Mouse (Mus musculus) frontal cortex, postnatal 10 days (tissue): ENCODE data around the gene Phtf1.
A peak's percentile ranks its signal among the peaks of the same experiment; 100 is the strongest.

ENCODE experiments used
- DNase-seq, 2 experiments: peaks; one replicate each; pipeline ENCODE4 v3.0.0; 2022; ENCODE audit warnings: low spot score in 2 of 2, mixed read lengths in 1 of 2

The Phtf1 gene

DNA sequence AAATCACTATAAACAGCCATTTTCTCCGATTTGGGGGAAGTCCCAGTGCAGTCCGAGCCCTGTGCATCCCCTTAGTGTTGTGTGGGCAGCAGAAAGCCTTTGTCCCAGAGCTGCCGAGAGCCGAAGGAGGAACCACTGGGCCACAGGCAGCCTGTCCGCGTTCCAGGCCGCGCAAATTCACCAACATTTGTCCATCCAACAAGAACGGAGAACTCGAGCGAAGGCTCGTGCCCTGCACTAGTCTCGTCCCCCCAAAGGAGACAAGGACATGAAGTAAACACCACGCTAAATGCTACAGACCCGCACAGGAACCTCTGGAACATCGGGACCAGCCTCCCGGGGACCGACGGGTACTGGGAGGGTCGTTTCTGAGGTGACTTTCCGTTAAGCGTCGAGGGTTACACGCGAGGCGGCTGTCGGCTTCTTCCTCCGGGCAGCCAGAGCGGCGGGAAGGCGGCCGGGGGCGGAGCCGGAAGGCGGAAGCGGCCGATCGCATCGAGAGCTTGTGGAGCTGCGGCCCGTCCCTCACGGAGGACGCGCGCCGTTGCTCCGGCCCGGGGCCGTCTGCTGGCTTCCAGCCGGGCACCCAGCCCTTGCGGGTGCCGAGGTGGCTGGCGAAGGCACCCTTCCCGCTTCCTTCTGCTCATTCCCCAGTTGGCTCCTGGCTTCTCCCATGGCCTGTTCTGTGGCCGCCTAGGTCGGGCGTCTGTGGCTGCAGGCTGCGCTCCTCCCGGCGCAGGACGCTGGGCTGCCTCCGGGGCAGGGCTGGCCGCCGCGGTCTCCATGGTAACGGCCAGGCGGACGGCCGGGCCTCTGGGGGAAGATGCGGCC is at the start of gene Phtf1:
Gene Phtf1, plus strand, starts transcription at position 250 of the 831 bp plus-strand sequence.
- peak; percentile 75 to 84 for DNase-seq

DNA sequence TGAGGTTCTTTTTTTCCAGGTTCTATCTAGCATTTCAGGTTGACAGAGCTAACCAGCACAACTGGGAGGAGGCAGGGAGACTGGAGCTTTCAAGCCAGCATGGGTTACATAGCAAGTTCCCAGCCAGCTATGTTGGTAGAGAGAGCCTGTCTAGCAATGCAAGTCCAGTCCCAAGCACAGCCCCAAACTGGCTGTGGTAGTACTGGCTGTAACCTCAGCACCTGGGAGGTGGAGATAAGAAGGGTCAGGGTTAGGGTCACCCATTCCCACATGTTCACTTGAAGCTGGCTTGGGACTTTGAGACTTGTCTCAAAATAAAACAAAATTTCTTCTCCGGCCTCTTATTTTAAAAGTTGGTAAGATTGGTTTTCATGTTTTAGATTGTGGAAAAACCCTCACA is 47.8 kb upstream of the Phtf1 start:
- DNase-seq, result no peak

DNA sequence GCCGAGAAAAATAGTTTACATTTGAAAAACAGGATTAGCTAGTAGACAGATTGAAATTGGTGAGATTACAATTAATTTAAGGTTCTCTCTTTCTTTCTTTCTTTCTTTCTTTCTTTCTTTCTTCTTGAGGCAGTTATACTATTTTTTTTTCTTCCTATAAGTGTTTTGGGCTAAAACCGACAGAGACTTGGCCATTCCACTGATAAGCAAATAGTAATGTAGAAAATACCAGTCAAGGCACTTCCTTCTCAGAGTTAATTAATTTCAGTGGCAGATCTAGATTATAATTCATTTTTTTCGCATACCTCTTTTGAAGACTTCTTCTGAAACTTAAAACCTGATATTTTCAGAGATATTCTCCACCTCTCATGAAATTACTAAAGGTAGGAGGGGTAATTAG is 42.6 kb upstream of the Phtf1 start:
- DNase-seq, result no peak

DNA sequence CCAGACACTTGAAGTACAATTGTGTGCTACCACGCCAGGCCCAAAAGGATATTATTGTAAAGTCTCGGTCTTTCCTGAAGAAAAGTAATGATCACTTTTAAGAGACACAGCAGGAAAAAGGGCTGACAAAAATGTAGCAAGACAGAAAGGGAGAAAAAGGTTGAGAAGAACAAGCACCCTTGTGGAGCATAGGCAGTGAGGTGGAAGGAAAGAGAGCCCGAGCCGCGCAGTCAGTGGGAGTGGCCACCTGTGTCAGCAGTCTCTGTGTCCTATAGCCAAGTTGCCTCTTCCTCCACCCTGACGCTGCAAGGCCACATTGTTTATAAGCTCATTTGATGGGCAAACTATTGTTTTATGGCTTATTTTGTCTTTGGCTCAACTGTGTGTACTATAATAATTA is 40.4 kb upstream of the Phtf1 start:
- DNase-seq, result no peak

DNA sequence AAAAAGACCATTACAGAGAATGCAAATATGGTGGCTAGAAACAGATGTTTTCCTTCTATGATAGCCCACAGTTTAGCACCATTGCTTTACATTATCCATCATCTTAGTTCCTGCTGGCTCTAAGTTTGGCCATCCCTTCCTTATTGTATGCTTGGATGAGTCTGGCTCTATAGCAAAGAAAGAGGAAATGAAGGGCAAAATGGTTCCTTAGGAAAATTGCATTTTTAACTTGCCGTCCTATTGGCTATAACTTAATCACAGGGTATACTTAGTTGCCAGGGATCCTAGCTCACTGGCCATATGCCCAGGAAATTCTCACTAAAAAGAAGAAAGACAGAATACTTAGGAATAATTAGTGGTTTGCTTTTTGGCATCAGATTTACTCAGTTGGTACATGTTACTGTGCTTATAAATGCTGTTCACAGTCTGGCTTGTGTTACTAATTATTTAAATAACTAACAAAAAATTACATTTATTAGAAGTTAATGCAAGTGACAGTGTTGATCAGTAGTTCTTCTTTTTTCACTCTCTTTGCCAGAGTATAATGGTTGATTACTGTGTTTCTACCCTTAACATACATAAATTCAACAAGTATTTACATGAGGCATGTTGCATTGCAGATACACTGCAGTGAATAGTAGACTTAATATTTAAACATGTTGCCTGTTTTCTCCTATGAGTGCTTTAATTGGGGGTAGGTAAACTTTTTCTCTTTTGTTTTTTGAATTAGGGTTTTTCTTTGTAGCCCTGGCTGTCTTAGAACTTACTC is 22.9 kb upstream of the Phtf1 start:
- peak in 1 of 2 experiments; percentile 37 for DNase-seq

DNA sequence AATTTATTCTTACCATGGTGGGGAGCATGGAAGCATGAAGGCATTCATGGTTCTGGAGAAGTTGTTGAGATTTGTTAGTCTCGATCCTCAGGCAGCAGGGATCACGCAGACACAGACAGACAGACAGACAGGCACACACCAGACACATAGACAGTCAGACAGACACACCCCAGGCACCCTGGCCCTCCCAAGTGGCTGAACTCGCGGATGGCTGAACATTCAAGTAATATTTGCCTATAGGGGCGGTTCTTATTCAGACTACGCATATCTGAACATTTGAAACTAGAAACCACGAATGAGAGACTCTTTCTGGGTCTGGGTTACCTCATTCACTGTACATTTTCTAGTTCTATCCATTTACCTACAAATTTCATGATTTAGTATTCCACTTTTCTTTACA is 19.2 kb upstream of the Phtf1 start:
- DNase-seq, result no peak

DNA sequence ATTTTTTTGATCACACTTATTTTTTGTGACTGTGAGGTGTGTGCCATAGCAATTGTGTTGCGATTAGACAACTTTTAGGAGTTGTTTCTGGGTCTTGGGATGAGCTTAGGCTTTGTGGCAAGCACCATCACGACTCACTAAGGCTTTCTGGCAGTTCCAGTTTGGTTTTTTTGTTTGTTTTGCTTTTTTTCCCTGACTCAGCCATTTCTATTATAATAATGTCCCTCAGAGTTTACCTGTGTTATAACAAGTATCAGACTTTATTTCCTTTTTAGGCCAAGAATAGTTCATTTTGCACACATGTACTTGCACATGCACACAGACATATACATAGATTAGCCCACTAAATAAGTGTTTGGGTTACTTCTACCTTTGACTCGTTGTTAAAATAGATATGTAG is 7.3 kb upstream of the Phtf1 start:
- DNase-seq, result no peak

DNA sequence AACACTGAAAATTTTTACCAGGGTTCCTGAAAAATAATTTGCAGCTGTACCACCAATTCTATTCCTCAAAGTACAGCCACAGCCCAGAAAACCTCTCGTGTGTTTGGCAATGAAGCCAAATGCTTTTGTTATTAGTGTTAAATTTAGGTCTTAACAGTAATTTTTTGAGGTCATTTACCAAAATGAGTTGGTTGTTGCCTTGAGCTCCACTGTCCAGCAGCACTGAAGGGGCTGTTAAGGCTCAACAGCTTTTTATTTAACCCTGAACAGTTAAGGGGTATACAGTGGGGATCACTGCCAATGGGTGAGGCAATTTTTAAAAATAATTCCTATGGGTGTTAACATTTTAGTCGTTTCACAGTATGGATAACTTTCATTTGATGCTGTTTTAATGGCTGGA is 679 bp upstream of the Phtf1 start:
- DNase-seq, result no peak

DNA sequence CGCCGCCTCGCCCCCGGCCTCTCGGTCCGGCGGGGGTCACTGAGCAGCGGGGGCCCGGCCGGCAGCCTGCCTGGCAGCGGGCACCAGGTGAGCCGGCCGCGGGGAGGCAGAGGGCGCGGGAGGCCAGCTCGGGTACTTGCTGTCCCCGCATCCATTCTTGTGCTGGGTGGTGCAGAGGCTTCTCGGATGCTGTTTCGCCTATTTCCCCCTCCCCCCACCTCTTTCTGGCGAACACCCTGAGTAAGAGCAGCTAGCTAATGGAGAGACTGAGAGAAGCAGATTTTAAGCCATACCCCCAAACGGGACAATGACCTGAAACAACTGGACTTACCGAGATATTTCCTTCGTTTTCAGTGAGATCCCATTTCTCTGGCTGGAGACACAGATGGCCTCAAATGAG is 791 bp downstream of the Phtf1 start:
- peak in 1 of 2 experiments; percentile 64 for DNase-seq

DNA sequence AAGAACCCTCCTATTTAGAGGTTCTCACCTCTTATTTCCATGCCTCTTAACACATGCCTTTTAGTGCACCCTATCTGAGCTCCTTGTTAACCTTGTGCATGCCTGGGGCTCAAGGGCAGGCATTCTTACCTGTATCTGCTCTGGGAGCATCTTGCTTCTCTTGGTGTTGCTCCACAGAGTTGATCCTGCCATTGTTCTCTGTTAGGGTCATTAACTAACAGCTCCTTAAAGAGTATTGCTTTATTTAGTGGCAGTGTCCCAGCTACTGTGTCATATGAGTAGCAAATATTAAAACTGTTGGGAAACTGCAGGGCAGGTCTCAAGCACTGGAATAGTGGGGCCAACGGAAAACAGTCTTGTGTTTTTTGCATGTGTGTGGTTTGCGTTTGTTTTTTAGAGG is 3.2 kb downstream of the Phtf1 start:
- no peak for DNase-seq

DNA sequence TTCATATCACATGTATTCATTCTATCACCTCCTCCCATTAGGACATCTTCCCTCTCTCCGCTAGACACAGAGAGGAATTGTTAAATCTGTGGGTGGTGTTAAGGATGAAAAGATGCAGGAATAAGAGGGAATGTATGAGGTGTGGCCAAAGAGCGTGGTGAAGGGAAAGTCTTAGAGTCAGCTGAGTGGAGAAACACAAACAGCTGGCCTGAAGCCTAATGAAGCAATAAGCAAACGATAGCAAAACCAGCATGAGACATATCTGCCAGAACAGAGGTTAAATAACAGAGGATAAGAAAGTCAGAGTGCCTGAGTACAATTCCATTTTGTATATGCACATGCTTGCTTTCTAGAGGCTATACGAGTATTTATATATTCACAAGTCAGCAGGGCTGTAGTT is 16.6 kb downstream of the Phtf1 start:
- DNase-seq, result no peak

DNA sequence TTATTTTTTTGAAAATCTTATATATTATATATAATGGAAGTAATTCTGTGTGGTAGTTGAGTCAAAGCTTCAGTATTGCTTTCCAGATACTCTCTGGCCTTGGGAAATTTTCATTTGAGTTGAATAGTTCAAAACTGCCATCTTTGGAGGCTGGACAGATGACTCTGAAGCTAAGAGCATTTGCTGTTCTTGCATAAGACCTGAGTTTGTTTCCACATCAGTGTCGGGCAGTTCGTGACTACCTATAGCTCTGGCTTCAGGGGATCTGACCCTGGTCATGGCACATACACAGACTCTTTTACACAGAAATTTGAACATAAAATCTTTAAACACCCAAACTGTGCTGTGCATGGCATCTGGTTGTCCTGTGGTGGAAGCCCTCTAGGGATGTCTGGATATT is 17.3 kb downstream of the Phtf1 start:
- DNase-seq, result no peak

DNA sequence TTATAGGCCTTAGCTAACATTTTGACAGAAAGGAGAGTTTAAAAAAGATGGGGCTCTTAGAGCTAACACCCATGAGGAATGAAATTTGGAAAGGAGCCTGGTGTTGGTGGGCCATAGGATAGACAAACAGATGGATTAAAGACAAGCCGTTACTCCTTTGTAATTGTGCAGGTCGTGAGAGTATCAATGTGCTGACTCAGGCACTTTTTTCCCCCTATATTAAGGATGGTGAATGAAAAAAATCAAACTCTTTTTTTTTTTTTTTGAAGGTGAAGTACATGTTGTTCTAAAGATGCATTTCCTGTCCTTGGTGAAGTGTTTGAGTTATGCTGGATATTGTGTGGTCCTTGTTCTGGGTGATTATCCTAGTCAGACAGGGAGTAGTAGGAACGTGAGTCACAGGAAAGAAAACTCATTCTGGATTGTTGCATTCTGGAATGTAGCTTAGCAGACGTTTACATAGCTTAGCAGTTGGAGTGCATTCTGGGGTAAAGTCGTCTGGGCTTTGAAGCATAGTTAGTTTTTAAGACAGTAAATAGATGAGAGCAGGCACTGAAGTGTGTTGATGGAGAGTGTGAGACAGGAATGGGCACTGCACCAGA is 20.0 kb downstream of the Phtf1 start:
- DNase-seq, result no peak

DNA sequence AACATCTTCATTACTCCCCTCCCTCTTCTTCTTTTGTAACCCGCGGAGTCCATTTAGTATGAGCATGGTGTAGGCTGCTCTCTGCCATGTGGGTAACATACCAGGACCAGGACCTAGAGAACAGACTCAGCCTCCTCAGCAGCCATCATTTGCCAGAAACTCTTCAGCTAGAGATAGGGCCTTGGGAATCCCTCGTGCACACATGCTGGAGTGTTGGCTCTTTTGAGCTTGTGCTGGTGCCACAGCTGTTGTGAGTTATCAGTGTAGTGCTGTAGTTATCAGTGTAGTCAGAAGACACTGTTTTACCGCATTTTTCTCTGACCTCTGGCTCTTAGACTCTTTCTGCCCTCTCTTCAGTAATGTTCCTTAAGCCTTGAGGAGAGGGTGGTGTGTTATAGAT is 21.4 kb downstream of the Phtf1 start:
- no peak for DNase-seq

DNA sequence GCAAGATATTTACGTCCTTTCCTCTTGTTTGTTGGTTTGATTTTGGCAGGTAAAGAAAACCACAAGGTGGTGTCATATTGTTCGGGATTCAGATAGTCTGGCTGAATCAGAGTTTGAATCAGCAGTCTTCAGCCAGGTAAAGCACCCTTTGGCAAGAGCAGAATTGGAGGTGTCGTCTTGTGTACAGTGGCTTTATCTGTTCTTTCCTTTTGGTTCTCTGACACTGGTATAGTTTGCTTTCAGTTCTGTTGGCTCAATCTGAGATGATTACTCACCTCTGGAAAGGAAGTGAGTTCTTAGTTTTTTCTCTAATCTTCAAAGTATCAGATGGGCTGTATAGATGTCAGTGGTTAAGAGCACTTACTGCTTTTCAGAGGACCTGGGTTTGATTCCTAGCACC is 23.4 kb downstream of the Phtf1 start:
- DNase-seq, result no peak

DNA sequence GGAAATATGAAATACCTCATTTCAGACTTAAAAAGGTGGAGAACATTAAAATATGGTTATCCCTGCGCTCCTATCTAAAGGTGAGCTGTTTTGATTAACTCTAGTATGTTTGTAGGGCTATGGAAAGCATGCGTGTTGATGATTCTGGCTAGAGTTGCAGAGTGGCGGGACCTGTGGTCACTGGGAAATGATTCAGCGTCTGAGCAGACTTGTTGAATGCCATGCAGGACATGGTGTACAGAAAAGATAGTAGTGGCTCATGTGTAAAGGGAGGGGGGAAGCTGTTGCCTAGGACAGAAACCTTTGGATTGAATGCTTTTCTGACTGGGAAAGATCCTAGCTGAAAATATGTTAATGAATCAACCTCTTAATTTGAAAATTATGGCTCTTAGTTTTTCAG is 30.8 kb downstream of the Phtf1 start:
- no peak for DNase-seq

DNA sequence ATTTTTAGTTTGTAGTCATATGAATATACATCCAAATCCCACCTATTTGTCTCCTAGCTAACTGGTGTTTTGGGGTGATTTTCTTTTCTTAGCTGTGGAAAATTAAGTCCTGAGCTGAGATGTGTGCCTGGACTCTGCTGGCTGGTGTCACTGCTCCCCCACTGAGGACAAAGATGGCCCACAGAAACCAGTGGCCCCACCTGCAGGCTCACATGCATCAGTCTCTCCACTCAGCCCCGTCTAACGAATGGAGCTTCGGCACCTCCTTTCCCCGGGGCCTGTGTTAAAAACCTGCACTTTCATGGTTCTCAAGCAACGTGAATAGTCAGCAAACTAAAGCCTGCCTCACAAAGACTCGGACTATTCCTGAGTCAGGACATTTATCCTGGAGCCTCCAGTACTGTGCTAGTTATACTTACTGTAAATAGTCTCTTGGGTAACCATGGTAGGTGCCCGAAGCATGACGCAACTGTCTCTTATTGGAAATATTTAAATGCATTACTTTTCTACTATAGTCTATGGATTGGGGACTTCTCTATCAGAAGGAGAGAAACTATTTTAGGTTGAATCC is 39.1 kb downstream of the Phtf1 start:
- DNase-seq, result no peak

DNA sequence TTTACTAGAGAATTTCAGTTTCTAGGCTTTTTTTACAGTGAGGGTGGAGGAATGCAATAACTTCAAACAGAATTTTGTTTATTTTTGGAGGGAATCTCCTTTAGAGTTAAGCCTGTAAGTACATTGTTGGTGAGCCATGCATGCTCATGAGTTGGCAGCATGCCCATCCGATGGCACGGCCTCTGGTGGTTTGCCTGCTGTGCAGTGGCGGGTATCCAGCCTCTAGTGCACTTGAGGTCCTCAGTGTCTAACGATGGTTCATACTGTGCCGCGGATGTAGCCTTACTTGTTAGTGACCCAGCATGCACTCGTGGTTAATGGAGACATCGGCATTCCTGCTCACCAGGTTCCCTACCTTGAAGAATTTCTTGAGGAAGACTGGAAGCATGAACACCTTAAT is 39.6 kb downstream of the Phtf1 start:
- peak; percentile 31 to 32 for DNase-seq

DNA sequence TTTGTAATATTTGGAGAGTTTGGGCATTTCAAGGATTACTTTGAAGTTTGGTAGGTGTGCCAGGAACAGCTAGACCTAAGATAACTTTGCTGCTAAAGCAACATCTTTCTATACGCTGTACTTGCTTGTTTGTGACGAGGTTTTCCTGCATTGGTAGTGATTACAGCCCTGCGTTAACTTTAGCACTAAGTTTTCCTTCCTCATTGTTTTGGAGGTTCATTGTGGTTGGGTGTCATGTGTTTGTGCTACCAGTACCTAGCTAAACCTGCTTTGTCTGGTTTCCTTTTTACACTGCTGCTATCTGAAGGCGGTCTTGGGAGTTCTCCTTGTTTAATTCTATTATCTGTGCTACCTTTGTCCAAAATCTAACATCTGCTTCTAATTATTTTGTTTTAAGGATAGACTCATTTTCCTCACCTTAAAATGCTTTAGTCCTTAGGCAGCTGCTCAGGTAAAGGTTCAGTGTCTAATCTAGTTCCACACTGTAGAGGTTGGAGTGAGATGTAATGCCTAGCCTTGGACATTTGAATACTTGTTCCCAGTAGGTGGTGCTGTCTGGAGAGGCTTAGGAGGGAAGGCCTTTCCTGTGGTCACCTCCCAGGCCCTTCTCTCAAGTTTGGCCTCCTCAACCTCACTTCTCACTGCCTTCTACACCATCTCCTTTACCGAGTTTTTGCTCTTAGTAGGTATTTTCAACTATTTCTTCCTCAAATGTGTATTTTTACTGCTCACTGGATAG is 42.2 kb downstream of the Phtf1 start:
- no peak for DNase-seq

DNA sequence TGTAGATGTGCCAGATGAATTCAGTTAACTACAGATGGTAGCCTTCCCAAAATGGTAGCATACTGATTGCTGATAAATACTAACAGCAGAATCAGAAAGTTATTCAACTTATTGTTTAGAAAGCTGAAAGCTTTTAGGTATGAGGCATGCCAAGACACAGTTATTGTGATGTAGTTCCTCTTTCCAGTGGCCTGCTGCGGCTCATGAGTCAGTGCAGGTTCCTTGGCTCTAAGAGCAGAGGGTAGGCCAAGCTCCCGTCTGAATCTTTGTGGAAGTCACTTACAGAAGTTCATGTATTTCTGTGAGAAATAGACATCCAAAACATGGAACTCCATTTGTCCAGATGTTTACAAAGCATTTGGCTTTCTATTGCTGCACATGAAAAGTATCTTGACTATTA is 44.1 kb downstream of the Phtf1 start:
- DNase-seq, result no peak

DNA sequence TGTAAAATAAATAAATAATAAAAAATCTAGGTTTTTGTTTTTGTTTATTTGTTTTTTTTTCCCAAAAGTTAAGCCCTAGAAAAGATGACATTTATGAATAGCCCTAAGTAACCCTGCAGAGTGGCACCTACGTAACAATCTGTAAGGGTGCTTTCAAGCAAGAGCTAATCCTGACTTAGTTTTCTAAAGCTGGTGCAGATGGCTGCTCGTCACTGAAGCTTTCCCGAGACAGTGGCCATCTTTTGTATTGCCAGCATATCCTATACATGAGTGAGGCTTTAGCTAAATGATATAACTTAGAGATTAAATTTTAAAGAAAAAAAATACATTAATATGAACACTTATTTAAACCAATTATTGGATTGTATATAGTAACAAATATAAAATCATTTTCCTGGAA is 50.0 kb downstream of the Phtf1 start:
- no peak for DNase-seq

DNA sequence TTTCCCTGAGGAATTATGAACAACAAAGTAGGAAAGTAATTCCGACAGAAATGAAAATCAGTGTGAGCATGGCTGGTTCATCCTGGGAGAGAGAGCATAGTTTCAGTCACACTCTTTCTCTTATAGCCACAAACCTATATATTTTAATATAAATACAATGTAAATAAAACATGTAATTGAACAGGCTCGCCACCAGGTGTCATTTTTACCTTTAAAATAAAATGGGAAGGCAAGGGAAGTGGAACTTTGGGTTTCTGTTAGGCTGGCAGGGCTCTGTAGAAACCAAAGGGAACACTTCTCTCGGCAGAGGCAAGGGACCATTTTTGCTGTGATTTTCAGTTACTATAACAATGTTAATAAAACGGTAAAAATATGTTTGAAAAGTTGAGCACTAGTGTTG is 51.5 kb downstream of the Phtf1 start:
- DNase-seq, result no peak
